Mouse (Mus musculus) layer of hippocampus, postnatal 14 days (tissue): Measurements from ENCODE around the gene Scamp1. TPM values are rescaled to one million over a fixed set of nuclear protein-coding genes. Genes with fewer than 3 reads are reported as not detected.
A peak's percentile ranks its signal among the peaks of the same experiment; 100 is the strongest.
"Not testable (repeated sequence)": the region's sequence is repeated elsewhere in the genome, so short reads cannot be mapped to it uniquely, and the experiment has no call there.

Experiments used
- DNase-seq, 2 experiments: peaks; one replicate each; pipeline ENCODE4 v3.0.0; 2021 to 2022; ENCODE audit warnings: low spot score in 2 of 2, mixed read lengths in 1 of 2
- long read RNA-seq, 2 experiments: library from polyadenylated mRNA; stranded (forward); transcript quantifications; one replicate each; pipeline ENCODE4 v2.0.0; 2021
- total RNA-seq, 2 experiments: library from RNA; stranded (reverse); gene quantifications; 2 replicates each; pipeline ENCODE4 v1.2.3; 2021

Scamp1 gene
- 100 to 1,000 TPM; 180 to 182 TPM for total RNA-seq
- long read RNA-seq, experiment 1, full-length matches to known transcripts, result 282 of 312 reads
- long read RNA-seq, experiment 1, partial matches to known transcripts, result 7 of 312 reads
- long read RNA-seq, experiment 1, other reads (novel, unspliced or antisense), result 23 of 312 reads
- long read RNA-seq, experiment 2, full-length matches to known transcripts, result 295 of 349 reads
- long read RNA-seq, experiment 2, partial matches to known transcripts, result 8 of 349 reads
- long read RNA-seq, experiment 2, other reads (novel, unspliced or antisense), result 46 of 349 reads

GRCm38 (mm10) chr13:94285281-94285871 is at the start of gene Scamp1:
Scamp1 (minus strand) TSS chr13:94285857.
- DNase-seq, result peak; percentile 92

GRCm38 (mm10) chr13:94330392-94330979 is 44.8 kb upstream of the Scamp1 start:
- no peak for DNase-seq

- DNase-seq, result not testable (repeated sequence)
These were observed 43.3 kb upstream of the Scamp1 start for GRCm38 (mm10) chr13:94329005-94329404.

GRCm38 (mm10) chr13:94328063-94328462 is 42.4 kb upstream of the Scamp1 start:
- no peak for DNase-seq

GRCm38 (mm10) chr13:94322475-94322874 is 36.8 kb upstream of the Scamp1 start:
- DNase-seq, result no peak

GRCm38 (mm10) chr13:94321094-94321792 is 35.6 kb upstream of the Scamp1 start:
- DNase-seq, result no peak

GRCm38 (mm10) chr13:94316975-94317511 is 31.4 kb upstream of the Scamp1 start:
- DNase-seq, result peak in 1 of 2 experiments; percentile 9

GRCm38 (mm10) chr13:94312812-94313211 is 27.2 kb upstream of the Scamp1 start:
- not testable (repeated sequence) for DNase-seq

- no peak for DNase-seq
These were observed 22.6 kb upstream of the Scamp1 start for GRCm38 (mm10) chr13:94308279-94308678.

- no peak for DNase-seq
These were observed 21.9 kb upstream of the Scamp1 start for GRCm38 (mm10) chr13:94307531-94307930.

- DNase-seq, result no peak
These were observed 21.3 kb upstream of the Scamp1 start for GRCm38 (mm10) chr13:94306968-94307289.

- DNase-seq, result peak in 1 of 2 experiments; percentile 24
These were observed 20.8 kb upstream of the Scamp1 start for GRCm38 (mm10) chr13:94306277-94306967.

GRCm38 (mm10) chr13:94300946-94301538 is 15.4 kb upstream of the Scamp1 start:
- DNase-seq, result no peak

GRCm38 (mm10) chr13:94300232-94300631 is 14.6 kb upstream of the Scamp1 start:
- DNase-seq, result no peak

- DNase-seq, result no peak
These were observed 12.7 kb upstream of the Scamp1 start for GRCm38 (mm10) chr13:94298401-94298800.

GRCm38 (mm10) chr13:94296371-94296770 is 10.7 kb upstream of the Scamp1 start:
- DNase-seq, result no peak

- DNase-seq, result no peak
These were observed 10.3 kb upstream of the Scamp1 start for GRCm38 (mm10) chr13:94295922-94296321.

GRCm38 (mm10) chr13:94294886-94295285 is 9.2 kb upstream of the Scamp1 start:
- no peak for DNase-seq

- DNase-seq, result no peak
These were observed 8.3 kb upstream of the Scamp1 start for GRCm38 (mm10) chr13:94293911-94294310.

GRCm38 (mm10) chr13:94286195-94286594 is 538 bp upstream of the Scamp1 start:
- DNase-seq, result peak in 1 of 2 experiments; percentile 43
